ENCODE assay signal across 20 mouse cellular contexts in the genomic region with DNA sequence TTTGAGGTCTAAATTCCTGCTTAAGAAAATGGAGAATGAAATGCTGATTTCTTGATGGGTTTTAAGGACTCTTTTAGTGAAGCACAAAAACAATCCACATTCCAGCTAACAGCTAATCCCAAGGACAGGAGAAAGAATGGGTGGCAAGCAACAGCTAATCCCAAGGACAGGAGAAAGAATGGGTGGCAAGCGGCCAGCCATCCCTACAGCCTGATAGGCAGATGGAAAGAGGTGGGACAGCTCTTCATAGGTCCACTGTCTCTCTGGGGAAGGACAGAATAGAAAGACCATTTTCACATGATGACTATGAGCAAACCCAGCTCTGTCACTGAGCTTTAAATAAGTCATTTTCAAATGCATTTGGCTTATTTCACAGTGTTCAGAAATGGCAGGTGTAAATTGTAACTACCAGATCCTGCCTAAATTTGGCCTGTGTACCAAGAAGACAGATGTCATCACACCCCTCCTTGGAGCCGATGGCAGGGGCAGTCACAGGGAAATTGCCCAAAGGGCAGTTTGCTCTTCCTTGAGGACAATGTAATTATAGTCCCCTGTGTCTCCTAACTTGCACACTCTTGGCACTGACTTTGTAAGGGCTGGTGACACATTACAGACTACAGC.
DNase-seq lines count a peak whose midpoint lies in the region; TF ChIP-seq lines count a peak whose summit lies in the region.
"Had no signal": no experiment of that assay in that cellular context is flagged by ENCODE, and none has a peak within 500 bp of the region (broad histone marks: within the 10 kb centered on the region; RNA-seq: fewer than 3 reads in every experiment).

No protein-coding gene starts in this region.

- no peak overlapping the region for H3K4me3 ChIP-seq in cerebellum, adult 2 months (replicated peaks; ENCODE audit: insufficient read depth, low read depth, low read length)
- H3K4me3 ChIP-seq: embryonic facial prominence, embryonic 13.5 days; heart, embryonic 10.5 days; hindbrain, embryonic 15.5 days; liver, embryonic 13.5 days; myocyte; neural tube, embryonic 15.5 days; stomach, embryonic 15.5 days had no signal

- H3K27me3 ChIP-seq in cerebellum, adult 2 months (ENCODE audit: control insufficient read depth, insufficient read depth, low read length): no peaks in the 10 kb centered on the region
- H3K27me3 ChIP-seq: CH12.LX; embryonic facial prominence, embryonic 13.5 days; hindbrain, embryonic 15.5 days; liver, embryonic 13.5 days; neural tube, embryonic 15.5 days; stomach, embryonic 15.5 days had no signal

- no peaks in the 10 kb centered on the region; the same call in 1 of the 2 replicates for H3K4me1 ChIP-seq in cerebellum, adult 2 months (ENCODE audit: control insufficient read depth, insufficient read depth, low read length)
- H3K4me1 ChIP-seq: embryonic facial prominence, embryonic 13.5 days; heart, embryonic 10.5 days; liver, embryonic 13.5 days; stomach, embryonic 15.5 days had no signal

- TF ChIP-seq CTCF in cerebellum, adult 2 months (IDR thresholded peaks at IDR 0.05; ENCODE audit: borderline replicate concordance, insufficient read depth, low read depth, low read length): no peak

- no peak for TF ChIP-seq POLR2A in cerebellum, adult 2 months (IDR thresholded peaks at IDR 0.05; ENCODE audit: borderline replicate concordance, insufficient read depth, low read length)

- peak; percentile 14 to 42 for DNase-seq in frontal cortex, adult 2 months (ENCODE audit: extremely low spot score in 1 of 2, low spot score in 1 of 2)
- no peak for DNase-seq in frontal cortex, postnatal 25 days (ENCODE audit: low spot score in 2 of 2)
- peak; percentile 49 to 70 for DNase-seq in cerebellum, adult 2 months
- peak; percentile 24 for DNase-seq in left cerebral cortex, adult 11 months (ENCODE audit: low spot score)
- peak; percentile 8 for DNase-seq in right cerebral cortex, postnatal 4 days
- no peak for DNase-seq in ovary, postnatal 14 days (ENCODE audit: low spot score)
- no peak for DNase-seq in testis, postnatal 14 days (ENCODE audit: low spot score)
- DNase-seq: heart, postnatal 14 days; liver, embryonic 13.5 days; midbrain, embryonic 14.5 days; retina, postnatal 1 day; thymus, postnatal 14 days had no signal

- H3K27ac ChIP-seq in cerebellum, adult 2 months (ENCODE audit: insufficient read depth, low read length): no peak overlapping the region
- H3K27ac ChIP-seq: embryonic facial prominence, embryonic 13.5 days; heart, embryonic 10.5 days; hindbrain, embryonic 15.5 days; kidney, postnatal 0 days; liver, embryonic 13.5 days; neural tube, embryonic 15.5 days; stomach, embryonic 15.5 days had no signal

- WGBS in cerebellum, adult 2 months: 47% methylated on average over 2 of the region's 2 CpGs

Comparison
In these comparisons a context has a peak if more than half of its experiments do, and no peak if none do; other contexts are left out.
1. DNase-seq: peak in frontal cortex, adult 2 months (2 of 2), cerebellum, adult 2 months (2 of 2), left cerebral cortex, adult 11 months (single experiment) and right cerebral cortex, postnatal 4 days (single experiment); none in frontal cortex, postnatal 25 days (0 of 2), ovary, postnatal 14 days (single experiment) and testis, postnatal 14 days (single experiment).